Mouse (Mus musculus): ENCODE results near the gene Dtx4. TPM values are rescaled to one million over a fixed set of nuclear protein-coding genes. Genes with fewer than 3 reads are reported as not detected.

Dtx4 gene
- polyA plus RNA-seq, 1 experiment: not detected

GRCm38 (mm10) chr19:12498321-12498720 lies 2.9 kb downstream of the Dtx4 start:
- no peak overlapping the region for H3K4me3 ChIP-seq (ENCODE audit: insufficient read depth, low read depth, low read length)
- WGBS: 62% methylated on average over 4 of the region's 4 CpGs
- peaks cover 12% of the 10 kb centered on the region for H3K4me1 ChIP-seq (ENCODE audit: control insufficient read depth, insufficient read depth, low read length)
- TF ChIP-seq CTCF (IDR thresholded peaks at IDR 0.05; ENCODE audit: insufficient read depth, low read depth, low read length) (no peak), POLR2A (IDR thresholded peaks at IDR 0.05; ENCODE audit: insufficient read depth, low read depth, low read length) (no peak)
- H3K27ac ChIP-seq (ENCODE audit: insufficient read depth, low read depth, low read length): no peak overlapping the region

GRCm38 (mm10) chr19:12497909-12498308 lies 3.3 kb downstream of the Dtx4 start:
- no peak overlapping the region for H3K27ac ChIP-seq (ENCODE audit: insufficient read depth, low read depth, low read length)
- H3K4me3 ChIP-seq (ENCODE audit: insufficient read depth, low read depth, low read length): no peak overlapping the region
- 72% methylated on average over 2 of the region's 2 CpGs for WGBS
- TF ChIP-seq CTCF (IDR thresholded peaks at IDR 0.05; ENCODE audit: insufficient read depth, low read depth, low read length) (no peak), POLR2A (IDR thresholded peaks at IDR 0.05; ENCODE audit: insufficient read depth, low read depth, low read length) (no peak)
- peaks cover 12% of the 10 kb centered on the region for H3K4me1 ChIP-seq (ENCODE audit: control insufficient read depth, insufficient read depth, low read length)

- Histone ChIP-seq H3K4me3 (ENCODE audit: insufficient read depth, low read depth, low read length) (no peak overlapping the region), H3K27ac (ENCODE audit: insufficient read depth, low read depth, low read length) (no peak overlapping the region), H3K4me1 (ENCODE audit: control insufficient read depth, insufficient read depth, low read length) (peaks cover 17% of the 10 kb centered on the region)
- TF ChIP-seq CTCF (IDR thresholded peaks at IDR 0.05; ENCODE audit: insufficient read depth, low read depth, low read length) (no peak), POLR2A (IDR thresholded peaks at IDR 0.05; ENCODE audit: insufficient read depth, low read depth, low read length) (no peak)
- WGBS: 81% methylated on average over 2 of the region's 2 CpGs
Observed at GRCm38 (mm10) chr19:12496241-12496640, 5.0 kb downstream of the Dtx4 start.

- Histone ChIP-seq H3K27ac (ENCODE audit: insufficient read depth, low read depth, low read length) (no peak overlapping the region), H3K4me1 (ENCODE audit: control insufficient read depth, insufficient read depth, low read length) (peaks cover 13% of the 10 kb centered on the region), H3K4me3 (ENCODE audit: insufficient read depth, low read depth, low read length) (no peak overlapping the region)
- 65% methylated on average over 3 of the region's 3 CpGs for WGBS
- TF ChIP-seq CTCF (IDR thresholded peaks at IDR 0.05; ENCODE audit: insufficient read depth, low read depth, low read length): no peak
- TF ChIP-seq POLR2A (IDR thresholded peaks at IDR 0.05; ENCODE audit: insufficient read depth, low read depth, low read length): no peak
Observed at GRCm38 (mm10) chr19:12494972-12495535, 6.2 kb downstream of the Dtx4 start.

- Histone ChIP-seq H3K27ac (ENCODE audit: insufficient read depth, low read depth, low read length) (no peak overlapping the region; the same call in 1 of the 2 replicates), H3K4me3 (ENCODE audit: insufficient read depth, low read depth, low read length) (no peak overlapping the region), H3K4me1 (ENCODE audit: control insufficient read depth, insufficient read depth, low read length) (peaks cover 13% of the 10 kb centered on the region)
- 64% methylated on average over 4 of the region's 4 CpGs for WGBS
- no peak for TF ChIP-seq CTCF (IDR thresholded peaks at IDR 0.05; ENCODE audit: insufficient read depth, low read depth, low read length)
Observed at GRCm38 (mm10) chr19:12494187-12494458, 7.1 kb downstream of the Dtx4 start.

GRCm38 (mm10) chr19:12493453-12494186 lies 7.6 kb downstream of the Dtx4 start:
- Histone ChIP-seq H3K27ac (ENCODE audit: insufficient read depth, low read depth, low read length) (no peak overlapping the region; the same call in 1 of the 2 replicates), H3K4me1 (ENCODE audit: control insufficient read depth, insufficient read depth, low read length) (peaks cover 16% of the 10 kb centered on the region), H3K4me3 (ENCODE audit: insufficient read depth, low read depth, low read length) (no peak overlapping the region)
- TF ChIP-seq CTCF (IDR thresholded peaks at IDR 0.05; ENCODE audit: insufficient read depth, low read depth, low read length): no peak
- no peak for TF ChIP-seq POLR2A (IDR thresholded peaks at IDR 0.05; ENCODE audit: insufficient read depth, low read depth, low read length)
- 50% methylated on average over 4 of the region's 4 CpGs for WGBS

- H3K4me1 ChIP-seq (ENCODE audit: control insufficient read depth, insufficient read depth, low read length): peaks cover 27% of the 10 kb centered on the region
- no peak overlapping the region for H3K4me3 ChIP-seq (ENCODE audit: insufficient read depth, low read depth, low read length)
- H3K27ac ChIP-seq (ENCODE audit: insufficient read depth, low read depth, low read length): peak overlapping the region; percentile 33; the same call in 1 of the 2 replicates
- TF ChIP-seq CTCF (IDR thresholded peaks at IDR 0.05; ENCODE audit: insufficient read depth, low read depth, low read length): no peak
- TF ChIP-seq POLR2A (IDR thresholded peaks at IDR 0.05; ENCODE audit: insufficient read depth, low read depth, low read length): no peak
- 92% methylated on average over 7 of the region's 7 CpGs for WGBS
Observed at GRCm38 (mm10) chr19:12491636-12492035, 9.6 kb downstream of the Dtx4 start.

- H3K27ac ChIP-seq (ENCODE audit: insufficient read depth, low read depth, low read length): peak overlapping the region; percentile 26; the same call in 1 of the 2 replicates
- 55% methylated on average over 11 of the region's 11 CpGs for WGBS
- TF ChIP-seq POLR2A (IDR thresholded peaks at IDR 0.05; ENCODE audit: insufficient read depth, low read depth, low read length) (no peak), CTCF (IDR thresholded peaks at IDR 0.05; ENCODE audit: insufficient read depth, low read depth, low read length) (no peak)
Observed at GRCm38 (mm10) chr19:12489675-12490570, 11.3 kb downstream of the Dtx4 start.

More at GRCm38 (mm10) chr19:12489675-12490570, 11.3 kb downstream of the Dtx4 start:
- Histone ChIP-seq H3K4me1 (ENCODE audit: control insufficient read depth, insufficient read depth, low read length) (peaks cover 30% of the 10 kb centered on the region), H3K4me3 (ENCODE audit: insufficient read depth, low read depth, low read length) (no peak overlapping the region)

Data from olfactory bulb, adult 2 months (tissue).